Mouse (Mus musculus) lung, embryonic 15.5 days (tissue): Measurements from ENCODE around the gene Wfdc12. TPM values are rescaled to one million over a fixed set of nuclear protein-coding genes. Genes with fewer than 3 reads are reported as not detected.
A peak's percentile ranks its signal among the peaks of the same experiment; 100 is the strongest.

ENCODE experiments used
- ATAC-seq: fragments of 200-750 bp; cut with Nextera tagmentation; 2 replicates; pipeline ENCODE4 v1.8.0; 2017; ENCODE audit warnings: moderate number of reproducible peaks, borderline replicate concordance; ENCODE audit not compliant: low FRiP score, low TSS enrichment; ENCODE audit errors: extremely low read depth
- H3K27ac ChIP-seq: fragments of 300-500 bp; sonication (generic); 2 replicates; pipeline ENCODE4 v1.5.1; 2015; ENCODE audit warnings: moderate library complexity, mild to moderate bottlenecking, inconsistent platforms
- H3K27me3 ChIP-seq: fragments of 300-500 bp; sonication (generic); 2 replicates; pipeline ENCODE4 v1.6.1; 2015; ENCODE audit warnings: inconsistent platforms
- H3K36me3 ChIP-seq: fragments of 300-500 bp; sonication (generic); 2 replicates; pipeline ENCODE4 v1.6.1; 2015; ENCODE audit warnings: inconsistent platforms
- H3K4me1 ChIP-seq: fragments of 300-500 bp; sonication (generic); 2 replicates; pipeline ENCODE4 v1.6.1; 2015; ENCODE audit warnings: inconsistent platforms
- H3K4me2 ChIP-seq: fragments of 300-500 bp; sonication (generic); 2 replicates; pipeline ENCODE4 v1.6.1; 2015; ENCODE audit warnings: inconsistent platforms, mild to moderate bottlenecking, moderate library complexity
- H3K4me3 ChIP-seq: fragments of 300-500 bp; sonication (generic); 2 replicates; pipeline ENCODE4 v1.5.1; 2015; ENCODE audit warnings: mild to moderate bottlenecking, inconsistent platforms
- H3K9ac ChIP-seq: fragments of 300-500 bp; sonication (generic); 2 replicates; pipeline ENCODE4 v1.6.1; 2015; ENCODE audit warnings: inconsistent platforms
- H3K9me3 ChIP-seq: fragments of 300-500 bp; sonication (generic); 2 replicates; pipeline ENCODE4 v1.6.1; 2016; ENCODE audit warnings: inconsistent platforms
- WGBS: fragments of 180-500 bp; shearing (Covaris S2); methylation state at CpG from one replicate; pipeline ENCODE4 v1.1.7; 2015; 5-methylcytosine and 5-hydroxymethylcytosine counted together
- polyA plus RNA-seq: library from polyadenylated mRNA; unstranded; fragments of >200 nt; fragmentation: Nextera tagmentation; extraction: Ambion mirVana; gene quantifications from 2 replicates; pipeline ENCODE4 v1.2.1, GENCODE M21; 2015

The Wfdc12 gene
- polyA plus RNA-seq, 1 experiment from 2014 or later: not detected

DNA sequence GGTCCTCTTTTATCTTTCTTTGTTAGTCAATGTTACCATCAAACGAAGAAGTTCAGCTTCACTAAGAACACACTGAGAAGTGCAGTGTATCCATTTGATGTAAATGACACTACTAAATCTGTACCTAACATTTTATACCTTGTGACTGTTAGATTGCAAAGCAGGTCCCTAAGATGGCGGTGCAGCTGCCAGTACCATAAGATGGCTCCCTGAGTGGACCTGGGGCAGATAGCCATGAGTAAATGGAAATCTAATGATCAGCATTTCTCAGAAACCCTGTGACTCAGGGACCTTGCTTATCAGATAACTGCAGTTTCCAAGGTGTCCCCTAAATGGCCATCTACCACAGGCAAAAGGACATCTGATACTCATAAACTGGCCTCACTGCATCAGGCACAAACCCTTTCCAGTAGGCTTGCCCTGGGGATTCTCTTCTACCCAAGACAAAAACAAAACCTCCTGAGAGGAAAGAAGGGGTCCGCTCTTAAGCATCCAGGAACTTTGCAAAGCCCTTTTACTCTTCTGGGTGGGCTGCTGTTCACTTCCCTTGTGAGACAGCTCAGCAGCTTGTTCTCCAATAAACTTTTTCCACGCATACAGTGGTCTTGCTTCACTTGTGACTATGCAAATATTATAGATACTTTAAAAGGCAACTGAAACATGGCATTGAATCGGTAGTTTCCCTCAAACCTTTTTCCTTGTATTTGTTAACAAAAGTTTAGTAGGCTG lies 5.7 kb upstream of the Wfdc12 start:
- no peak overlapping the region for H3K4me3 ChIP-seq
- no peaks in the 10 kb centered on the region for H3K9me3 ChIP-seq
- H3K4me1 ChIP-seq: no peaks in the 10 kb centered on the region
- no peak overlapping the region for H3K27ac ChIP-seq
- no peaks in the 10 kb centered on the region for H3K27me3 ChIP-seq
- WGBS: 83% methylated on average over 5 of the region's 5 CpGs
- H3K9ac ChIP-seq: no peak overlapping the region
- H3K4me2 ChIP-seq: no peak overlapping the region
- H3K36me3 ChIP-seq: no peaks in the 10 kb centered on the region
- ATAC-seq: no peak

DNA sequence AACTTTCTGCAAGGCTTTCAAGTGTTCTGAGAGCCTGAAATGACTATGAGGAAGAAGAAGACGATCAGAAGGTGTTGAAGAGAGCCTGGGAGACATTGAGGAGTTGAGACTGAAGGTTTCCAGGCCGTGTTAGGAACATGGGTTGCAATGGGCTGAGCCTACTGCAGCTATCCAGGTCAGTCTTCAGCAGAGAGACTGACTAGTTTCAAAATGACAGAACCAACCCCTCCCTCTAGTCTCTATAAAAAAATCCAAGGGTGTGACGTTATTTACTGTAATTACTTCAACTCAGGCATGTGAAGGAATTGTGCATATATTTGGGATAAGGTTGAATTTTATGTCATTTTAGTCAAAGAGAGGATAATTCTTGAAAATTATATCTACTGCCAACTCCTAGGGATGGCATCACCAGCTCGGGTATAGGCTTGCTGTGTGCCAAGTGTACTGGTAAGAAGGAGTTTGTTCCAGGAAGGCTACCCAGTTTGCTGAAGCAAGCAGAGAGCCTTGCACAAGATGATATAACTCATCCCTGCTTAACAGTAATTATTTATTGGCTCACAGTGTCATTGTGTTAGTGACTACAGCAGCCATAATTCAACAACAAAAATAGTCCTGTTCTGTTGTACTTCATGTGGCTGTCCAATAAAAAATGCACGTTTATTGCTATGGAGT lies 4.7 kb upstream of the Wfdc12 start:
- ATAC-seq: no peak
- no peaks in the 10 kb centered on the region for H3K4me1 ChIP-seq
- no peaks in the 10 kb centered on the region for H3K27me3 ChIP-seq
- no peak overlapping the region for H3K9ac ChIP-seq
- no peaks in the 10 kb centered on the region for H3K9me3 ChIP-seq
- WGBS: 66% methylated on average over 5 of the region's 5 CpGs
- H3K27ac ChIP-seq: no peak overlapping the region
- no peaks in the 10 kb centered on the region for H3K36me3 ChIP-seq
- H3K4me3 ChIP-seq: no peak overlapping the region
- no peak overlapping the region for H3K4me2 ChIP-seq

- no peaks in the 10 kb centered on the region for H3K4me1 ChIP-seq
- no peak overlapping the region for H3K9ac ChIP-seq
- H3K4me3 ChIP-seq: no peak overlapping the region
- H3K4me2 ChIP-seq: no peak overlapping the region
- ATAC-seq: no peak
- no peaks in the 10 kb centered on the region for H3K9me3 ChIP-seq
- no peaks in the 10 kb centered on the region for H3K27me3 ChIP-seq
- H3K27ac ChIP-seq: no peak overlapping the region
- no peaks in the 10 kb centered on the region for H3K36me3 ChIP-seq
Observed at GRCm38 (mm10) chr2:164192279-164192678, 1.9 kb upstream of the Wfdc12 start.

GRCm38 (mm10) chr2:164188722-164189121 lies 1.7 kb downstream of the Wfdc12 start:
- Histone ChIP-seq H3K4me2 (no peak overlapping the region), H3K27me3 (no peaks in the 10 kb centered on the region), H3K9me3 (no peaks in the 10 kb centered on the region), H3K4me3 (no peak overlapping the region), H3K4me1 (no peaks in the 10 kb centered on the region; the same call in 1 of the 2 replicates), H3K36me3 (no peaks in the 10 kb centered on the region), H3K9ac (no peak overlapping the region), H3K27ac (no peak overlapping the region)
- WGBS: 21% methylated on average over 5 of the region's 5 CpGs
- ATAC-seq: no peak

DNA sequence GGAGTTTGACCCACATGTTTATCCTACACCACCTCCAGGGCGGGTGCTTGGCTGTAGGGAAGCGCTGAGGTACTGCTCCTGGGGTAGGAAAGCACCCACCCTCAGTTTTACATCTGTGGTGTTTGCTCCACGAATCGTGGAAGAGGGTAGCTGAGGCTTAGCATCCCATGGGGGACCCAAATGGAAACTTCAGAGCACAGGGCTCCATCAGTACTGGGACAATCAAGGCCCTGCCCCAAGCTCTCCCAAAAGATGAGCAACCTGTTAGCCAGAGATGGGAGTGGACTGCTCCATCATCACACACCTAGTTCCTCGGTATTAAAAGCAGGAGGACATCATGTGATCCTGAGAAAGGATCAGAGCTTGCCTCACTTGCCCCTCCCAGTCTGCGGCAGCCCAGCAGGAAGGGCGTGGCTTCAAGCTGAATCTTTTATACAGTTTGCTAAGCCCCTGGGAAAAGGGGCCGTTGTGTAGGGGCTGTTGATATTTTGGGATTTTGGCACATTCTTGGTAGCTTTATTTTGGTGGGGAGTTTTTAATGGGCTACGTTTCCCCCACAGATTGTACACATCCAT lies 6.2 kb downstream of the Wfdc12 start:
- H3K9ac ChIP-seq: no peak overlapping the region
- no peak overlapping the region for H3K4me3 ChIP-seq
- H3K27me3 ChIP-seq: no peaks in the 10 kb centered on the region
- no peaks in the 10 kb centered on the region for H3K9me3 ChIP-seq
- no peaks in the 10 kb centered on the region for H3K36me3 ChIP-seq
- peak; percentile 12; the same call in 1 of the 2 replicates for ATAC-seq
- WGBS: 37% methylated on average over 9 of the region's 9 CpGs
- no peak overlapping the region for H3K4me2 ChIP-seq
- H3K4me1 ChIP-seq: no peaks in the 10 kb centered on the region; the same call in 1 of the 2 replicates
- H3K27ac ChIP-seq: no peak overlapping the region

DNA sequence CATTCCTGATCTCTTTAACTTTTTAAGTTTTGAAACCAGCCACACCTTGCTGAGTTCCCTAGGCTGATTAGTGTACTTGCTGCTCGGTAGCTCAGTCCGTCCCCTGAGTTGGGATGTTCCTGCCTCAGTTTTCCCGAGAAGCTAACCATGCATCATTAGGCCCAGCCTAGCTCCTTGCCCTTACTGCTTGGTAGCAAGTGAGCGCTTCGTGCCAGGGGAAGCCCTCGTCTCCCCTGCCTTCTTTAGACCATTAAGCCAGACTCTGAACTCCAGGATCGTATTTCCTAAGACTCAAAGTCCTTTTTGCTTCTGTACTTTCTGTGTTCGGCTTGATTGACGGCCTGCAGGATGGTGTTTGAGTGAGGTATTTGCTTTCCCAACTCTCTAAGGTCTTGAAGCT lies 7.1 kb downstream of the Wfdc12 start:
- WGBS: 54% methylated on average over 9 of the region's 9 CpGs
- Histone ChIP-seq H3K4me3 (no peak overlapping the region), H3K4me1 (no peaks in the 10 kb centered on the region; the same call in 1 of the 2 replicates), H3K27me3 (no peaks in the 10 kb centered on the region), H3K9me3 (no peaks in the 10 kb centered on the region), H3K36me3 (no peaks in the 10 kb centered on the region), H3K4me2 (no peak overlapping the region), H3K9ac (no peak overlapping the region), H3K27ac (no peak overlapping the region; the same call in 1 of the 2 replicates)
- no peak for ATAC-seq

DNA sequence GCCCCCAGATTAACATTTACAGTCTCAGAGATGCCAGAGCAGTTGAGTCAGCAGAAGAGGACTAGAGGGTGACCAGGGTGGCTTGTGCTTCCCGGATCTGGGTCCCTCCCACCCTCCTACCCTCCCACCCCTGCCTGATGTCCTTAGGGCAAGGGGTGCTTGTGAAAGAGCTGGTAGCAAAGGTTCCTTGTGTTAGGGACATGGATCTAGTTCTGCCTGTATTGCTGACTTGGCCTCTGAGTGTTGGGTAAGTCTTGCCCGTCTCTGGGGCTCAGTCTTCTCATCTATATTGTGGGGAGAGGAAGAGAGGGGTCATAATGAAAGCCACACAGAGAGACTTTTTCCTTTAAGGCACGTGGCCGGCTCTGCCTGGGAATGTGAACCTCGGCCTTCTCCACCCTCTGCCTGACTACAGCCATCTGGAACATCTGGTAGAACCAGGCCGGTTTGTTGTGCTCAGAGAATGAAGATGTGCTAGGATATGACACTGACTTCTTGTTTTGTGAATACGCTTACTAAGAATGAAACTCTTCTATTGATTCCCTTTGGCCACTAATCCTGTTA lies 7.6 kb downstream of the Wfdc12 start, which contains the start of gene Wfdc5:
Wfdc5 (minus strand) TSS at position 51 of the 564 bp plus-strand sequence.
- no peak within 1 kb of the TSS for H3K4me2 ChIP-seq
- H3K9ac ChIP-seq: no peak within 1 kb of the TSS
- 67% methylated on average over 7 of the region's 7 CpGs for WGBS
- peaks cover 4% of the 10 kb centered on the region; the same call in 1 of the 2 replicates for H3K27me3 ChIP-seq
- H3K27ac ChIP-seq: no peak within 1 kb of the TSS; the same call in 1 of the 2 replicates
- H3K4me3 ChIP-seq: no peak within 1 kb of the TSS
- H3K36me3 ChIP-seq: no peaks in the 10 kb centered on the region
- no peak for ATAC-seq
- no peaks in the 10 kb centered on the region for H3K9me3 ChIP-seq
- no peaks in the 10 kb centered on the region; the same call in 1 of the 2 replicates for H3K4me1 ChIP-seq

DNA sequence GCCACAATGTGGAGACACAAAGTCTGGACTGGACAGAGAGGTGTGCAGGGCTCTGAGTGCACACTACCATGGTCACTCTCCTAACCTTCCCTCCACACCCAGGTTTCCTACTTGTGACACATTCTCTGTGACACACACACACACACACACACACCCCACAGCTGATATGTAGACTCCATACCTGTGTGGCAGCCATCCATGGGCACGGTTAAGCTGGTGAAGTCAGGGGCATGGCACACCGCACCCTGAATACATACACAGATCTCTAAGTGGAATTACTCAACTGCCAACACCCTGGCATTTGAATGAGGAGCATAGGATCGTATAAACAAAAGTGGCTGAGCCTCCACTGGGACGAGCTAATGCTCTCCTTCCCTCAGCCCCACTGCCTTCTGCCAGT lies 9.6 kb downstream of the Wfdc12 start:
- Histone ChIP-seq H3K4me3 (no peak overlapping the region), H3K36me3 (no peaks in the 10 kb centered on the region), H3K27me3 (peaks cover 5% of the 10 kb centered on the region; the same call in 1 of the 2 replicates), H3K4me2 (no peak overlapping the region), H3K9me3 (no peaks in the 10 kb centered on the region), H3K4me1 (no peaks in the 10 kb centered on the region; the same call in 1 of the 2 replicates), H3K9ac (no peak overlapping the region), H3K27ac (no peak overlapping the region)
- ATAC-seq: 0 out of 2 replicates have a peak, but pooled peaks have one; percentile 10
- 65% methylated on average over 4 of the region's 4 CpGs for WGBS

- Histone ChIP-seq H3K4me1 (no peaks in the 10 kb centered on the region; the same call in 1 of the 2 replicates), H3K36me3 (no peaks in the 10 kb centered on the region), H3K4me2 (no peak overlapping the region), H3K27me3 (peaks cover 5% of the 10 kb centered on the region; the same call in 1 of the 2 replicates), H3K9me3 (no peaks in the 10 kb centered on the region), H3K4me3 (no peak overlapping the region), H3K9ac (no peak overlapping the region), H3K27ac (no peak overlapping the region)
- 47% methylated on average over 3 of the region's 3 CpGs for WGBS
- ATAC-seq: no peak
Observed at GRCm38 (mm10) chr2:164180124-164180523, 10.3 kb downstream of the Wfdc12 start.

DNA sequence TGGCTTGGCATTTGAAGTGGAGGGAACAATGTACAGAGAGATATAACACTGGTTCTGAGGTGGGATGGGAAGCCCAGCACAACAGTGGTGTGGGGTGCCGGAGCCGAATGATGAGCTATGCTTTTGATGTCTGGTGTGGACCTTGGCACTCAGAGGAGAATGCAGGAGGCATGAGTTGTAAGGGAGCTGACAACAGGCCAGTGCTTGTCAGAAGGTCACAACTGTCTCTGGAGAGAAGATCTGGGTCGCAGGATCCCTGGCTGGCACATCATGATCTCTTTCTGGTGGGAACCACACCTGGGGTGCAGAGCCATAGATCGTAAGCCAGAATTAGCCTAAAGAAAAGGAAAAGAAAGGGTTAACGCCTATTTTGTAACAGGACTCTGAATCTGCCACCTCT lies 12.6 kb downstream of the Wfdc12 start:
- ATAC-seq: no peak
- H3K4me2 ChIP-seq: no peak overlapping the region
- H3K9ac ChIP-seq: no peak overlapping the region
- no peak overlapping the region for H3K27ac ChIP-seq
- H3K9me3 ChIP-seq: no peaks in the 10 kb centered on the region
- no peaks in the 10 kb centered on the region for H3K36me3 ChIP-seq
- H3K4me1 ChIP-seq: no peaks in the 10 kb centered on the region
- peaks cover 16% of the 10 kb centered on the region for H3K27me3 ChIP-seq
- no peak overlapping the region for H3K4me3 ChIP-seq
- WGBS: 78% methylated on average over 5 of the region's 5 CpGs

GRCm38 (mm10) chr2:164175850-164176249 lies 14.6 kb downstream of the Wfdc12 start:
- ATAC-seq: no peak
- Histone ChIP-seq H3K4me1 (peaks cover 3% of the 10 kb centered on the region; the same call in 1 of the 2 replicates), H3K9me3 (no peaks in the 10 kb centered on the region), H3K4me2 (no peak overlapping the region), H3K4me3 (no peak overlapping the region), H3K9ac (no peak overlapping the region), H3K27me3 (peaks cover 35% of the 10 kb centered on the region), H3K36me3 (no peaks in the 10 kb centered on the region), H3K27ac (no peak overlapping the region)
- 67% methylated on average over 3 of the region's 3 CpGs for WGBS
